Mouse (Mus musculus): ENCODE measurements at regions not wholly inside any gene's neighbourhood (a gene's known extent, or its start where the extent isn't known, plus 50 kb on each side); places are given as distances from the start of the nearest gene placed in this dataset.

- no peak for ATAC-seq (replicated peaks; ENCODE audit: low read depth, poor library complexity, severe bottlenecking)
Measured at GRCm38 (mm10) chr11:24370861-24371686, 293.2 kb downstream of the Bcl11a start.

GRCm38 (mm10) chr11:24371687-24371950 lies 293.8 kb downstream of the Bcl11a start:
- ATAC-seq (replicated peaks; ENCODE audit: low read depth, poor library complexity, severe bottlenecking), result no peak

DNA sequence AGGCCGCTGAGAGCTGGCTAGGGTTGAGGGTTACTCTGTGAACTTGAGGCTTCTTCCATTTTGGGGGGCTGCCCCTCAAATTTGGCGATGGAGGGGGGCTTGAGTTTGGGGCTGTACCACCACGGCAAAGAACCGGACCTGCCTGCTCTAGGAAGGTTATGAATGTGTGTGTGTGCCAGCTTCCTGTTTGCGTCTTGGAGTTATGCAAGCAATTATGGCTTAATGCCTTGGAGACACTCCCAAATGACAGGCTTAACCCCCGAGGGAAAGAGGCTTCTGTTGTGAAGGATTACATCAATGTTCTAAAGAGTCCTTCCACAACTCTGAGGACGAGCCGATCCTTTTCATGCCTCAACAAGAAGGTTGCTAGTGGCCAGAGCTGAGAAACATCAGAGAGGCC lies 294.1 kb downstream of the Bcl11a start:
- peak; percentile 63 for ATAC-seq (replicated peaks; ENCODE audit: low read depth, poor library complexity, severe bottlenecking)

- ATAC-seq (replicated peaks; ENCODE audit: low read depth, poor library complexity, severe bottlenecking), result no peak
Measured at GRCm38 (mm10) chr11:24372616-24373015, 294.8 kb downstream of the Bcl11a start.

DNA sequence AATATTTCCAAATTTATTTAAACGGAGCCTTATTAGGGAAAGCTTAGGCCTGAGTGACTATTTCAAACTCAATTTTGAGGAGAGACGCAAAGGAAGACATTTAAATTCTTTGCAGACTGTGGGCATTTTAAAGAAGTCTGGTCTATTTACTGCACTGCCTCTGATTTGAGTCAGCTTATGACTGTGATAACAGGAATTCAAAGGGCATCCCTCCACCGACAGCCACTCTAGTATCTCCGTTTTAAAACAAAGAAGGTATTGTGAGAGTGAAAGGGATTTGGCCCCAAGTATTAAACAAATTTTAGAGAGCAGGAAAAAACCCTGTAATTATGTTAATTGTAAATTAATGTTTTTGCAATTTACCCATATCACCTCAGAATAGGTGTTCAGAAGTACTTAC lies 295.4 kb downstream of the Bcl11a start:
- ATAC-seq (replicated peaks; ENCODE audit: low read depth, poor library complexity, severe bottlenecking), result no peak

- peak; percentile 36; the same call in 1 of the 2 replicates for ATAC-seq (replicated peaks; ENCODE audit: low read depth, poor library complexity, severe bottlenecking)
Measured at GRCm38 (mm10) chr11:24377530-24377929, 299.7 kb downstream of the Bcl11a start.

- ATAC-seq (replicated peaks; ENCODE audit: low read depth, poor library complexity, severe bottlenecking), result peak; percentile 46
Measured at GRCm38 (mm10) chr11:24390578-24390977, 312.7 kb downstream of the Bcl11a start.

- ATAC-seq (replicated peaks; ENCODE audit: low read depth, poor library complexity, severe bottlenecking), result peak; percentile 59
Measured at GRCm38 (mm10) chr11:24391385-24391784, 313.5 kb downstream of the Bcl11a start.

DNA sequence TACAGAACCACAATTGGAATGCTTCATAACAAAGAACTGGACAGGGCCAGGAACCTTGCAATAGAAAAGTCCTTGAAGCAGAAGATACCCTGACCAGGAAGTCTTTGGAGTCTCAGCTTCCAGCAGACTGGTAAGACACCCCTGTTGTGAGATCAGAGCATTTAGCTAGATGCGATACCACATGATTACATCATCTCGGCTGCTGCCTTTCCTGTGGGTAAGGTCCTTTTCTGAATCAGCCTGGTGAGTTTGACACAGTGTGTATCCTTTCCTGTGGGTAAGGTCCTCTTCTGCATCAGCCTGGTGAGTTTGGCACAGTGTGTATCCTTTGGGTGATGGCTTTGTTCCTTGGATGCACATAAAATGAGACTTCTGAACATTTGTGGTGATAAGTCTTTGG lies 317.6 kb downstream of the Bcl11a start:
- ATAC-seq (replicated peaks; ENCODE audit: low read depth, poor library complexity, severe bottlenecking), result peak; percentile 87

- peak; percentile 45; the same call in 1 of the 2 replicates for ATAC-seq (replicated peaks; ENCODE audit: low read depth, poor library complexity, severe bottlenecking)
Measured at GRCm38 (mm10) chr11:24396911-24397310, 319.1 kb downstream of the Bcl11a start.

DNA sequence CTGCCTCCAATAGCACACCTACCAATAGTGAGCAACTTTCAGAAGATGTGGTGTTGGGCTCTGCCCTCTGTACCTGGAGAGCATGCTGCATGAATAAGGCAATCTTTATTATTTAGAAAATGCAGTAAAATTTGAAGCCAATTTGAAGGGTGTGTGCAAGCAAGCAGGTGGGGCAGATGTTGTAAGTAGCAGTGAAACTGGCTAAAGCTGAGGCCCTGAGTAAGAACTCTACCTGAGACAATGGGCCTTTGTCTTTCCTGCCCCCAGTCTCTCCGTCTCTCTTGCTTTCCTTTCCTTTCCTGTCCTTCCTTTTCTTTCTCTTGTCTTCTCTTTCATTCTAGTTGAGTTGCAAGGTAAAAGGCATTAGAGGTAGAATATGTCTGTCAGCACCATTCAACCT lies 319.9 kb downstream of the Bcl11a start:
- ATAC-seq (replicated peaks; ENCODE audit: low read depth, poor library complexity, severe bottlenecking), result no peak

GRCm38 (mm10) chr11:24401151-24401550 lies 323.3 kb downstream of the Bcl11a start:
- no peak for ATAC-seq (replicated peaks; ENCODE audit: low read depth, poor library complexity, severe bottlenecking)

DNA sequence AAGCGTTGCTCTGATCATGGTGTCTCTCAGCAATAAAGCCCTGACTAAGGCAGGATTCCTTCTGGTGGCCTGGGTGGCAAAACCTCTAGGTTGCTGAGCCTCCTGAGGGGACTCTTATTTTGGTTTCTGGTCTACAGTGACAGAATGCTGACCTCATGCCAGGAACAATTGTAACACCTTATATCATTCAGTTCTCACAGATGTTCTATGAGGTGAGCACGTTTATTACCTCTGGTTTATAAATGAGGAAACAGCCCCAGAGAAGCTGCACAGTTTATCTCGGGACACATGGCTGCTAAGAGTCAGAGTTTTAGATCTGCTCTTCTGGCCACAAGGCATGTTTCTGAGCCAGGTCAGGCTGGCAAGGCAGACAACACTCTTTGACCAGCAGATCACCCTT lies 324.3 kb downstream of the Bcl11a start:
- ATAC-seq (replicated peaks; ENCODE audit: low read depth, poor library complexity, severe bottlenecking), result peak; percentile 22; the same call in 1 of the 2 replicates

GRCm38 (mm10) chr11:24414804-24415203 lies 336.9 kb downstream of the Bcl11a start:
- ATAC-seq (replicated peaks; ENCODE audit: low read depth, poor library complexity, severe bottlenecking), result peak; percentile 78

- ATAC-seq (replicated peaks; ENCODE audit: low read depth, poor library complexity, severe bottlenecking), result no peak
Measured at GRCm38 (mm10) chr11:24422066-24422775, 344.4 kb downstream of the Bcl11a start.

- peak; percentile 74 for ATAC-seq (replicated peaks; ENCODE audit: low read depth, poor library complexity, severe bottlenecking)
Measured at GRCm38 (mm10) chr11:24423278-24423677, 345.4 kb downstream of the Bcl11a start.

DNA sequence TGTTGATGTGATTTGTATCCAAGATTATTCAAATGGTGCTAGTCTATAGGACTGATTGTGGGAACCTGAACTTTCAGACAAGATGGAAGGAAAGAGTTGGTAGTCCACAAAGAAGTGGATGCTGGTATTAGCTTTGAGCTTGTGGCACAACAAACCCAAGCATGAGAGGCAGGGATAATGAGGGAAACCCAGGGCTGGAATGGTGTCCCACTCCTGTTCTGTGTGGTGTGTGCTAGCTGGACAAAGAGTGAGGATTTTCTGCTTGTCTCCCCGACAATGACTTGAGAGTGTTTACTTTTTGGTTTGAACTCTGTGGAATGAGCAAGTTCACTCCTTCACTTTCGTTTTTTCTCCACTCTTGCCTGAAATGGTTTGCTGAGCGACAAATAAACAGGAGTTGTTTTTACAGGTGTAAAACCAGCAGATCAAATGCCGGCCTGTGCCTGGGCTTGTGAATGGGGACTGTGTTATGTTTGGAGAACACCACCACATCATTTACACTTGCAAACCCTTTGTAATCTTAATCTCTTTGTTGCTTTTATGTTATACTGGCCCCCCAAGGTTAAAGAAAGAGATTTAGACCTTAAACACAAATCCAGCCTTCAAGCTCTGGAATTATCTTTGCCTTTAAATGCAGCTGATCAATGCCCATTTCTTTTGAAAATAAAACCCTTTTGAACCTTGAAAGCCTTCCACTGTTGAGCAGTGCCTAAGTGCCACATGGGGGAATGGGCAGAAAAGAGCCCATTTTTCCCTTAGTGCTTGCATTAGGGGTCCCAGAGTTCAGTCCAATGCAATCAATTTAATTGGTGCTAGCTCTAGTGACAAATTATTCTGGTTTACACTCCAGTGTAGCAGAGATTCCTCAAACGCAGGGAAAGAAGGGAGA lies 349.4 kb downstream of the Bcl11a start:
- no peak for ATAC-seq (replicated peaks; ENCODE audit: low read depth, poor library complexity, severe bottlenecking)

DNA sequence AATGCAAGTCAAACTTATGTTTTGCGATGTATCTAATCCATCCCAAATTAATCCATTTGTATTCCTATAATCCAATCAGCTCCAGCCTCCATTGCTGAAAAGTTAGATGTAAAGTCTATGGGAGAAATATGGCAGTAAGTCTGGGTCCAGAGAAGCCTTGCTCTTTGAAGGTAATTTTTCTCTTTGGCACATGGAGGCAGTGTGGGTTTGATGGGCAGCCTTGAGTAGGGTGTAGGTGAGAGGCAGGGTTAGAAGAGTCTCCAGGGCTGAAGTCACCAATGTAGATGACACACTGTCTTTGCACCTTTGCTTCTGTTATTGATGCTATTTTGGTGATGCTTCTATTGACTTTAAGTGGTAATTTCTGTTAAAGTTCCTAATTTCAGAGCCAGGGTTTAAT lies 370.8 kb downstream of the Bcl11a start:
- no peak for ATAC-seq (replicated peaks; ENCODE audit: low read depth, poor library complexity, severe bottlenecking)

GRCm38 (mm10) chr11:24452267-24452666 lies 374.4 kb downstream of the Bcl11a start:
- no peak for ATAC-seq (replicated peaks; ENCODE audit: low read depth, poor library complexity, severe bottlenecking)

DNA sequence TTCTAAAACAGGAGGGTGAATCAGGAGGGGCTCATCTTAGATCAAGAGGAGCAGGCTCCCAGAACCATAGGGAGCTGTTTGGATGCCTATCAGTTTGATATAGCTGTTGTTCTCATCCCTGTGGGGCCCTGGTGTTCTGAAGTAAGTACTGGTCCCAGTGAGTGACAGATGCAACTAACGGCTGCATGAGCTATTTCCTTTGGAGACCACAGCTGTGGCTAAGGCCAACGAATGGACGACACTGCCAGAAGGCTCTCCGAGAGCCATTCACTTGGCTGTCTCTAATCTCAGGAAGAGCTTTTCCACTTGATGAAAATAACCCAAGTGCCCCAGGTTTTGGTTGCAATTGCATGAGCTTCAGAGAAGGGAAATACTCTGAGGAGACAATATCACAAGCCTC lies 386.8 kb downstream of the Bcl11a start:
- ATAC-seq (replicated peaks; ENCODE audit: low read depth, poor library complexity, severe bottlenecking), result peak; percentile 97

DNA sequence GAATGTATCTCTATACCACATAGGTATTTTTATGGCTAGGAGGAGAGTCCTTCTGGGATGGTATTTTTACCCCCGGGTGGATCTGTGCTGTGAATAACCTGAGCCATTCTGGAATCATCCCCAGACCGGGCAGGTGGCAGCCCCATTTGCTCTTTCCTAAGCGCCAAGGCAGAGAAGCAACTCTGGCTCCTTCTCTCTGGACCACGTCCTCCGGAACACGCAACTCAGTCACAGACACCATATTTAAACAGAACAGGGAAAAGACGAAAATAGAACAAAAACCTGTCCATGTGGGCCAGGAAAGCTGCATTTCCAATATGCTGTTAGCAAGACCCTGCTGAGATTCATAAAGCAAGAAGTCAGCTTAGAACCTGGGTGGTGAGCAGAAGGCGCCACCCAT lies 389.6 kb downstream of the Bcl11a start:
- ATAC-seq (replicated peaks; ENCODE audit: low read depth, poor library complexity, severe bottlenecking), result no peak

Measured in common myeloid progenitor, adult 5-6 weeks (primary cell).